Mouse (Mus musculus) spleen, adult 2 months (tissue): ENCODE data around the gene Cct3. TPM values are rescaled to one million over a fixed set of nuclear protein-coding genes. Genes with fewer than 3 reads are reported as not detected.
"Not testable (repeated sequence)": the region's sequence is repeated elsewhere in the genome, so short reads cannot be mapped to it uniquely, and the experiment has no call there.

Source experiments
- DNase-seq, 2 experiments: peaks; one replicate each; pipeline versions ENCODE4 v3.0.0 to v3.0.0-alpha.2; 2012 to 2021; ENCODE audit warnings: low spot score in 2 of 2, low read depth in 1 of 2
- H3K27ac ChIP-seq: fragments of 200-500 bp; 2 replicates; pipeline ENCODE4 v1.5.1; 2012; ENCODE audit warnings: low read length, inconsistent platforms; ENCODE audit not compliant: insufficient read depth
- H3K27me3 ChIP-seq: fragments of 200-500 bp; 2 replicates; pipeline ENCODE4 v1.6.1; 2012; ENCODE audit warnings: mild to moderate bottlenecking, moderate library complexity, low read length, inconsistent platforms; ENCODE audit not compliant: control insufficient read depth, insufficient read depth
- H3K36me3 ChIP-seq: fragments of 200-500 bp; 2 replicates; pipeline ENCODE4 v1.6.1; 2012; ENCODE audit warnings: mild to moderate bottlenecking, low read length, inconsistent platforms; ENCODE audit not compliant: control insufficient read depth, insufficient read depth
- H3K4me1 ChIP-seq: fragments of 200-500 bp; 2 replicates; pipeline ENCODE4 v1.6.1; 2011; ENCODE audit warnings: inconsistent platforms; ENCODE audit not compliant: control insufficient read depth, insufficient read depth, insufficient read length
- H3K4me3 ChIP-seq: fragments of 200-500 bp; 2 replicates; pipeline ENCODE4 v1.5.1; 2011; ENCODE audit warnings: mild to moderate bottlenecking, inconsistent platforms; ENCODE audit not compliant: insufficient read depth, insufficient read length; ENCODE audit errors: extremely low read depth
- CTCF ChIP-seq: fragments of 200-500 bp; IDR thresholded peaks from 2 replicates; pipeline ENCODE4 v1.5.1; 2011; ENCODE audit warnings: mild to moderate bottlenecking, inconsistent platforms; ENCODE audit not compliant: insufficient read depth, insufficient read length, insufficient replicate concordance; ENCODE audit errors: extremely low read depth
- POLR2A ChIP-seq: fragments of 200-500 bp; IDR thresholded peaks from 2 replicates; pipeline ENCODE4 v1.6.1; 2011; ENCODE audit warnings: low read depth, low read length, inconsistent platforms
- WGBS: fragments of 180-500 bp; shearing (Covaris S2); methylation state at CpG from one replicate; pipeline ENCODE4 v1.1.7; 2018; 5-methylcytosine and 5-hydroxymethylcytosine counted together
- polyA plus RNA-seq: library from polyadenylated mRNA; depleted of rRNA; stranded (reverse); fragments of >200 nt; gene quantifications from 2 replicates; pipeline ENCODE4 v1.2.3, GENCODE M21; 2012

Gene Cct3
- polyA plus RNA-seq, 1 experiment: 77.4 TPM

- Histone ChIP-seq H3K27ac (no peak overlapping the region), H3K27me3 (no peaks in the 10 kb centered on the region), H3K4me3 (no peak overlapping the region), H3K4me1 (no peaks in the 10 kb centered on the region), H3K36me3 (no peaks in the 10 kb centered on the region)
- no peak for DNase-seq
- no peak for TF ChIP-seq POLR2A
- 64% methylated on average over 7 of the region's 7 CpGs for WGBS
Measured at GRCm38 (mm10) chr3:88276529-88277143, 20.3 kb upstream of the Cct3 start.

- DNase-seq: no peak
- no peak overlapping the region for H3K4me3 ChIP-seq
- H3K27me3 ChIP-seq: no peaks in the 10 kb centered on the region
- TF ChIP-seq POLR2A (no peak), CTCF (no peak)
- WGBS: 91% methylated on average over 2 of the region's 2 CpGs
- H3K36me3 ChIP-seq: no peaks in the 10 kb centered on the region
- H3K4me1 ChIP-seq: no peaks in the 10 kb centered on the region
- no peak overlapping the region for H3K27ac ChIP-seq
Measured at GRCm38 (mm10) chr3:88280035-88280434, 16.9 kb upstream of the Cct3 start.

- 87% methylated on average over 11 of the region's 11 CpGs for WGBS
- not testable (repeated sequence) for DNase-seq, H3K27ac ChIP-seq, H3K36me3 ChIP-seq, H3K27me3 ChIP-seq, H3K4me1 ChIP-seq, H3K4me3 ChIP-seq
Measured at GRCm38 (mm10) chr3:88281141-88281916, 15.6 kb upstream of the Cct3 start.

- 92% methylated on average over 14 of the region's 14 CpGs for WGBS
- not testable (repeated sequence) for DNase-seq, H3K4me3 ChIP-seq, H3K36me3 ChIP-seq, H3K4me1 ChIP-seq, H3K27me3 ChIP-seq, H3K27ac ChIP-seq
Measured at GRCm38 (mm10) chr3:88284815-88285564, 11.9 kb upstream of the Cct3 start.

- not testable (repeated sequence) for H3K27ac ChIP-seq, DNase-seq, H3K4me3 ChIP-seq, H3K36me3 ChIP-seq, H3K4me1 ChIP-seq, H3K27me3 ChIP-seq
- 93% methylated on average over 2 of the region's 2 CpGs for WGBS
Measured at GRCm38 (mm10) chr3:88285565-88285895, 11.4 kb upstream of the Cct3 start.

GRCm38 (mm10) chr3:88287110-88287509, 9.8 kb upstream of the Cct3 start, which contains the start of gene Gm38392:
Gm38392 (minus strand) TSS chr3:88287210.
- Histone ChIP-seq H3K27me3 (no peaks in the 10 kb centered on the region), H3K4me1 (no peaks in the 10 kb centered on the region), H3K27ac (no peak within 1 kb of the TSS), H3K36me3 (no peaks in the 10 kb centered on the region; the same call in 1 of the 2 replicates), H3K4me3 (no peak within 1 kb of the TSS)
- DNase-seq: no peak
- TF ChIP-seq POLR2A: no peak
- no peak for TF ChIP-seq CTCF
- 98% methylated on average over 4 of the region's 4 CpGs for WGBS

GRCm38 (mm10) chr3:88288133-88288713, 8.7 kb upstream of the Cct3 start:
- not testable (repeated sequence) for H3K27me3 ChIP-seq, H3K36me3 ChIP-seq, DNase-seq, H3K4me1 ChIP-seq, H3K4me3 ChIP-seq, H3K27ac ChIP-seq
- WGBS: 81% methylated on average over 8 of the region's 10 CpGs
